Mouse (Mus musculus): ENCODE measurements around the gene 1700012P22Rik. TPM values are rescaled to one million over a fixed set of nuclear protein-coding genes. Genes with fewer than 3 reads are reported as not detected.

1700012P22Rik gene
- total and polyA plus RNA-seq, 3 experiments = not detected

DNA sequence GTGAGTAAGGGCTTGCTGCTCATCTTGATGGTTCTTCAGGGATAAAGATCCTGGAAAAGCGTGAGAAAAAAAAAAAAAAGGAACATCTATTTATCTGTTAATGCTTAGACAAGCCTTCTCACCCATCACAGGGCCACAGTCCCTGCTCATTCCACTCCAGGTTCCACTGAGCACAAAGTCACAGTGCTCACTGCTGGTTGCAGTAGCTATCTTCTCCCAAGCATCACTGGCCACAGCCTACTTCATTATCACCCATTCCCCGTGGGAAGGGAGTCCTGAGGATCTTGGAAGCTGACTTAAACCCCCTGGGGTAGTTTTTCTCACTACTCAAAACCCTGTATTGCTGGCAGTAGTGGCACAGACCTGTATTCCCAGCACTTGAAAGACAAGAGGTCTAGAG lies 60.7 kb downstream of the 1700012P22Rik start, which contains the start of gene Pramef20:
TSS of gene Pramef20 (minus strand) at position 23 of the 400 bp plus-strand sequence.
- H3K9me3 ChIP-seq (replicated peaks) = peaks cover 42% of the 10 kb centered on the region
- H3K4me3 ChIP-seq (ENCODE audit: low read depth, low read length) = no peak within 1 kb of the TSS
- TF ChIP-seq TAL1 (conservative IDR thresholded peaks at IDR 0.05; ENCODE audit: low read depth, low read length) = no peak
- no peak for TF ChIP-seq GATA2 (IDR thresholded peaks at IDR 0.05; ENCODE audit: borderline replicate concordance, low read depth, low read length)
- no peak for TF ChIP-seq GATA1 (IDR thresholded peaks at IDR 0.05; ENCODE audit: borderline replicate concordance, low read length)
- no peak for TF ChIP-seq POLR2AphosphoS5 (IDR thresholded peaks at IDR 0.05; ENCODE audit: insufficient replicate concordance, low read depth, low read length)
- TF ChIP-seq CTCF (IDR thresholded peaks at IDR 0.05; ENCODE audit: low read depth, low read length) = no peak
- ATAC-seq (ENCODE audit: extremely low read depth, insufficient number of reproducible peaks, low FRiP score, poor library complexity, severe bottlenecking) (no peak), DNase-seq (ENCODE audit: low spot score) (no peak)
- no peaks in the 10 kb centered on the region for H3K36me3 ChIP-seq (replicated peaks)
- no peaks in the 10 kb centered on the region for H3K4me1 ChIP-seq (ENCODE audit: insufficient read depth, low read depth, low read length)
- no peaks in the 10 kb centered on the region for H3K27me3 ChIP-seq (ENCODE audit: insufficient read depth, low read length)

Other genes with a start within 250 kb of the 1700012P22Rik start
- not detected in 2 replicates for gene Oog2, start 248.1 kb downstream of the 1700012P22Rik start, total RNA-seq (2014; fragmentation: Nextera tagmentation)
- 0.33 TPM in 1 of 2 replicates, not detected in the other for gene Oog2, start 248.1 kb downstream of the 1700012P22Rik start, total RNA-seq (2017)
- not detected in 2 replicates for gene Oog2, start 248.1 kb downstream of the 1700012P22Rik start, polyA plus RNA-seq (2012)
- gene C87977, start 225.5 kb downstream of the 1700012P22Rik start, total RNA-seq (2014; fragmentation: Nextera tagmentation) = not detected in 2 replicates
- gene C87977, start 225.5 kb downstream of the 1700012P22Rik start, total RNA-seq (2017) = 0.05 TPM in 1 of 2 replicates, not detected in the other
- gene C87977, start 225.5 kb downstream of the 1700012P22Rik start, polyA plus RNA-seq (2012) = not detected in 2 replicates
- not detected in 2 replicates for gene Pramel5, start 158.3 kb downstream of the 1700012P22Rik start, total RNA-seq (2014; fragmentation: Nextera tagmentation)
- gene Pramel5, start 158.3 kb downstream of the 1700012P22Rik start, total RNA-seq (2017) = 0.29 and 0.38 TPM in 2 replicates
- gene Pramel5, start 158.3 kb downstream of the 1700012P22Rik start, polyA plus RNA-seq (2012) = not detected in 2 replicates
- not detected in 2 replicates for gene Gm13128, start 108.5 kb downstream of the 1700012P22Rik start, total RNA-seq (2014; fragmentation: Nextera tagmentation)
- 0.06 and 0.16 TPM in 2 replicates for gene Gm13128, start 108.5 kb downstream of the 1700012P22Rik start, total RNA-seq (2017)
- gene Gm13128, start 108.5 kb downstream of the 1700012P22Rik start, polyA plus RNA-seq (2012) = not detected in 2 replicates
- gene Gm13119, start 80.8 kb downstream of the 1700012P22Rik start, total RNA-seq (2014; fragmentation: Nextera tagmentation) = not detected in 2 replicates
- not detected in 2 replicates for gene Gm13119, start 80.8 kb downstream of the 1700012P22Rik start, total RNA-seq (2017)
- gene Gm13119, start 80.8 kb downstream of the 1700012P22Rik start, polyA plus RNA-seq (2012) = not detected in 2 replicates
- not detected in 2 replicates for gene Pramef20, start 60.8 kb downstream of the 1700012P22Rik start, total RNA-seq (2014; fragmentation: Nextera tagmentation)
- gene Pramef20, start 60.8 kb downstream of the 1700012P22Rik start, total RNA-seq (2017) = not detected in 2 replicates
- not detected in 2 replicates for gene Pramef20, start 60.8 kb downstream of the 1700012P22Rik start, polyA plus RNA-seq (2012)
- not detected in 2 replicates for gene Pramef12, start 30.3 kb downstream of the 1700012P22Rik start, total RNA-seq (2014; fragmentation: Nextera tagmentation)
- 0.05 TPM in 1 of 2 replicates, not detected in the other for gene Pramef12, start 30.3 kb downstream of the 1700012P22Rik start, total RNA-seq (2017)
- gene Pramef12, start 30.3 kb downstream of the 1700012P22Rik start, polyA plus RNA-seq (2012) = not detected in 2 replicates
- gene Gm9944, start 14.5 kb upstream of the 1700012P22Rik start, total RNA-seq (2014; fragmentation: Nextera tagmentation) = not detected in 2 replicates
- not detected in 2 replicates for gene Gm9944, start 14.5 kb upstream of the 1700012P22Rik start, total RNA-seq (2017)
- not detected in 2 replicates for gene Gm9944, start 14.5 kb upstream of the 1700012P22Rik start, polyA plus RNA-seq (2012)
- gene Aadacl3, start 25.0 kb upstream of the 1700012P22Rik start, total RNA-seq (2014; fragmentation: Nextera tagmentation) = not detected in 2 replicates
- 0.05 TPM in 1 of 2 replicates, not detected in the other for gene Aadacl3, start 25.0 kb upstream of the 1700012P22Rik start, total RNA-seq (2017)
- not detected in 2 replicates for gene Aadacl3, start 25.0 kb upstream of the 1700012P22Rik start, polyA plus RNA-seq (2012)
- gene 9430007A20Rik, start 81.0 kb upstream of the 1700012P22Rik start, total RNA-seq (2014; fragmentation: Nextera tagmentation) = not detected in 2 replicates
- not detected in 2 replicates for gene 9430007A20Rik, start 81.0 kb upstream of the 1700012P22Rik start, total RNA-seq (2017)
- not detected in 2 replicates for gene 9430007A20Rik, start 81.0 kb upstream of the 1700012P22Rik start, polyA plus RNA-seq (2012)
- gene Gm13124, start 126.4 kb upstream of the 1700012P22Rik start, total RNA-seq (2014; fragmentation: Nextera tagmentation) = not detected in 2 replicates
- 0.16 TPM in 1 of 2 replicates, not detected in the other for gene Gm13124, start 126.4 kb upstream of the 1700012P22Rik start, total RNA-seq (2017)
- gene Gm13124, start 126.4 kb upstream of the 1700012P22Rik start, polyA plus RNA-seq (2012) = not detected in 2 replicates
- not detected in 2 replicates for gene Aadacl4, start 174.9 kb upstream of the 1700012P22Rik start, total RNA-seq (2014; fragmentation: Nextera tagmentation)
- 0.16 TPM in 1 of 2 replicates, not detected in the other for gene Aadacl4, start 174.9 kb upstream of the 1700012P22Rik start, total RNA-seq (2017)
- not detected in 2 replicates for gene Aadacl4, start 174.9 kb upstream of the 1700012P22Rik start, polyA plus RNA-seq (2012)
- gene Gm436, start 247.6 kb upstream of the 1700012P22Rik start, total RNA-seq (2014; fragmentation: Nextera tagmentation) = not detected in 2 replicates
- gene Gm436, start 247.6 kb upstream of the 1700012P22Rik start, total RNA-seq (2017) = not detected in 2 replicates
- gene Gm436, start 247.6 kb upstream of the 1700012P22Rik start, polyA plus RNA-seq (2012) = not detected in 2 replicates